Mouse (Mus musculus) hindlimb bud, embryonic 11.5 days (tissue): ENCODE measurements around the gene Gm45717.

Experiments
- DNase-seq: peaks from one replicate; pipeline ENCODE4 v3.0.0-alpha.2; 2012; ENCODE audit warnings: low read depth, low spot score; ENCODE audit errors: extremely low spot score

The Gm45717 gene

GRCm38 (mm10) chr7:140945247-140945646, 10.5 kb downstream of the Gm45717 start:
- DNase-seq = no peak

GRCm38 (mm10) chr7:140944236-140944635, 11.5 kb downstream of the Gm45717 start:
- DNase-seq = no peak

- DNase-seq = no peak
Measured at GRCm38 (mm10) chr7:140943356-140943755, 12.4 kb downstream of the Gm45717 start.

- no peak for DNase-seq
Measured at GRCm38 (mm10) chr7:140942811-140943210, 12.9 kb downstream of the Gm45717 start.

GRCm38 (mm10) chr7:140942341-140942740, 13.4 kb downstream of the Gm45717 start:
- DNase-seq = no peak

- peak; percentile 71 for DNase-seq
Measured at GRCm38 (mm10) chr7:140941222-140942051, 14.3 kb downstream of the Gm45717 start, which contains the start of gene Pgghg. Gene Pgghg, plus strand, starts transcription at chr7:140941391.

- peak; percentile 97 for DNase-seq
Measured at GRCm38 (mm10) chr7:140939669-140940171, 16.0 kb downstream of the Gm45717 start.

- no peak for DNase-seq
Measured at GRCm38 (mm10) chr7:140938896-140939295, 16.8 kb downstream of the Gm45717 start.

GRCm38 (mm10) chr7:140938436-140938835, 17.3 kb downstream of the Gm45717 start:
- no peak for DNase-seq

- no peak for DNase-seq
Measured at GRCm38 (mm10) chr7:140927181-140927580, 28.6 kb downstream of the Gm45717 start.

GRCm38 (mm10) chr7:140923070-140923775, 32.5 kb downstream of the Gm45717 start:
- DNase-seq = no peak

- no peak for DNase-seq
Measured at GRCm38 (mm10) chr7:140922398-140923069, 33.2 kb downstream of the Gm45717 start.

- no peak for DNase-seq
Measured at GRCm38 (mm10) chr7:140921225-140921975, 34.3 kb downstream of the Gm45717 start.

GRCm38 (mm10) chr7:140920418-140921029, 35.2 kb downstream of the Gm45717 start, which contains the start of gene Nlrp6:
Gene Nlrp6, plus strand, starts transcription at chr7:140920902.
- no peak for DNase-seq

- DNase-seq = no peak
Measured at GRCm38 (mm10) chr7:140919911-140920310, 35.8 kb downstream of the Gm45717 start.

GRCm38 (mm10) chr7:140914031-140914690, 41.6 kb downstream of the Gm45717 start:
- DNase-seq = no peak

- no peak for DNase-seq
Measured at GRCm38 (mm10) chr7:140912846-140913482, 42.8 kb downstream of the Gm45717 start.

- DNase-seq = no peak
Measured at GRCm38 (mm10) chr7:140912293-140912692, 43.4 kb downstream of the Gm45717 start.

- peak; percentile 80 for DNase-seq
Measured at GRCm38 (mm10) chr7:140908634-140909107, 47.1 kb downstream of the Gm45717 start.
